Mouse (Mus musculus) erythroblast, embryonic 14.5 days (primary cell): Measurements from ENCODE around the gene Krba1. TPM values are rescaled to one million over a fixed set of nuclear protein-coding genes. Genes with fewer than 3 reads are reported as not detected.

ENCODE experiments used
- H3K27me3 ChIP-seq: 2 replicates; pipeline ENCODE4 v1.6.1; 2012; ENCODE audit warnings: inconsistent platforms; ENCODE audit not compliant: control insufficient read depth
- H3K36me3 ChIP-seq: 2 replicates; pipeline ENCODE4 v1.6.1; 2012; ENCODE audit warnings: mild to moderate bottlenecking, inconsistent platforms; ENCODE audit not compliant: control insufficient read depth
- H3K4me1 ChIP-seq: 2 replicates; pipeline ENCODE4 v1.6.1; 2012; ENCODE audit warnings: inconsistent platforms; ENCODE audit not compliant: control insufficient read depth
- H3K4me3 ChIP-seq: replicated peaks from 2 replicates; pipeline ENCODE3; 2012; ENCODE audit warnings: moderate library complexity, mild to moderate bottlenecking, inconsistent platforms
- H3K9me3 ChIP-seq: 2 replicates; pipeline ENCODE4 v1.6.1; 2012; ENCODE audit warnings: low read length, inconsistent platforms, mixed read lengths; ENCODE audit not compliant: control insufficient read depth
- GATA1 ChIP-seq: IDR thresholded peaks from 2 replicates; pipeline ENCODE4 v1.6.1; 2012; ENCODE audit warnings: low read length, inconsistent platforms, mixed read lengths
- TAL1 ChIP-seq: IDR thresholded peaks from 3 replicates; pipeline ENCODE4 v1.6.1; 2012; ENCODE audit warnings: low read length, inconsistent platforms, mixed read lengths
- polyA plus RNA-seq: library from polyadenylated mRNA; stranded (reverse); fragments of >175 nt; gene quantifications from 2 replicates; pipeline ENCODE4 v1.2.3, GENCODE M21; 2012

Krba1 gene
- polyA plus RNA-seq, 1 experiment = 0.06 TPM

GRCm38 (mm10) chr6:48435111-48435510 is 39.7 kb downstream of the Krba1 start:
- peaks cover 12% of the 10 kb centered on the region; the same call in 1 of the 2 replicates for H3K27me3 ChIP-seq
- H3K4me1 ChIP-seq = no peaks in the 10 kb centered on the region
- peaks cover 6% of the 10 kb centered on the region; the same call in 1 of the 2 replicates for H3K36me3 ChIP-seq
- peaks cover 10% of the 10 kb centered on the region for H3K9me3 ChIP-seq
- TF ChIP-seq GATA1 = no peak
- TF ChIP-seq TAL1 = no peak
- H3K4me3 ChIP-seq = no peak overlapping the region

- Histone ChIP-seq H3K4me3 (no peak overlapping the region), H3K36me3 (peaks cover 6% of the 10 kb centered on the region; the same call in 1 of the 2 replicates), H3K9me3 (peaks cover 10% of the 10 kb centered on the region), H3K4me1 (no peaks in the 10 kb centered on the region), H3K27me3 (peaks cover 12% of the 10 kb centered on the region; the same call in 1 of the 2 replicates)
- TF ChIP-seq TAL1 (no peak), GATA1 (no peak)
These were observed 40.4 kb downstream of the Krba1 start for GRCm38 (mm10) chr6:48435706-48436349.

- Histone ChIP-seq H3K27me3 (peaks cover 12% of the 10 kb centered on the region; the same call in 1 of the 2 replicates), H3K4me1 (no peaks in the 10 kb centered on the region), H3K4me3 (no peak overlapping the region), H3K9me3 (peaks cover 12% of the 10 kb centered on the region), H3K36me3 (peaks cover 8% of the 10 kb centered on the region; the same call in 1 of the 2 replicates)
- no peak for TF ChIP-seq TAL1
- no peak for TF ChIP-seq GATA1
These were observed 42.4 kb downstream of the Krba1 start for GRCm38 (mm10) chr6:48437679-48438376.

GRCm38 (mm10) chr6:48438475-48439125 is 43.2 kb downstream of the Krba1 start:
- TF ChIP-seq TAL1 = no peak
- no peak for TF ChIP-seq GATA1
- H3K27me3 ChIP-seq = peaks cover 12% of the 10 kb centered on the region; the same call in 1 of the 2 replicates
- no peak overlapping the region for H3K4me3 ChIP-seq
- H3K9me3 ChIP-seq = peaks cover 12% of the 10 kb centered on the region
- H3K4me1 ChIP-seq = no peaks in the 10 kb centered on the region
- H3K36me3 ChIP-seq = peaks cover 8% of the 10 kb centered on the region; the same call in 1 of the 2 replicates

- Histone ChIP-seq H3K4me3 (no peak overlapping the region), H3K4me1 (peaks cover 5% of the 10 kb centered on the region; the same call in 1 of the 2 replicates), H3K36me3 (peaks cover 8% of the 10 kb centered on the region; the same call in 1 of the 2 replicates), H3K9me3 (peaks cover 12% of the 10 kb centered on the region), H3K27me3 (peaks cover 21% of the 10 kb centered on the region)
- TF ChIP-seq TAL1 (no peak), GATA1 (no peak)
These were observed 44.3 kb downstream of the Krba1 start for GRCm38 (mm10) chr6:48439654-48440053.

- TF ChIP-seq GATA1 (no peak), TAL1 (no peak)
- Histone ChIP-seq H3K27me3 (peaks cover 29% of the 10 kb centered on the region), H3K36me3 (peaks cover 8% of the 10 kb centered on the region; the same call in 1 of the 2 replicates), H3K4me1 (peaks cover 8% of the 10 kb centered on the region), H3K9me3 (peaks cover 12% of the 10 kb centered on the region), H3K4me3 (no peak overlapping the region)
These were observed 45.1 kb downstream of the Krba1 start for GRCm38 (mm10) chr6:48440306-48441014.

GRCm38 (mm10) chr6:48443592-48444309 is 48.4 kb downstream of the Krba1 start:
- Histone ChIP-seq H3K9me3 (peaks cover 6% of the 10 kb centered on the region), H3K4me1 (peaks cover 10% of the 10 kb centered on the region), H3K4me3 (peak overlapping the region; percentile 36), H3K36me3 (peaks cover 5% of the 10 kb centered on the region; the same call in 1 of the 2 replicates), H3K27me3 (peaks cover 42% of the 10 kb centered on the region)
- TF ChIP-seq GATA1 (no peak), TAL1 (no peak)
